Mouse (Mus musculus) frontal cortex, postnatal 25 days (tissue): Measurements from ENCODE around the gene Cyp3a57.
"Not testable (repeated sequence)": the region's sequence is repeated elsewhere in the genome, so short reads cannot be mapped to it uniquely, and the experiment has no call there.

Experiments
- DNase-seq, 2 experiments: peaks; one replicate each; pipeline ENCODE4 v3.0.0; 2022; ENCODE audit warnings: low spot score in 2 of 2

Gene Cyp3a57

GRCm38 (mm10) chr5:145344941-145345340 lies at the start of gene Cyp3a57:
Cyp3a57 (plus strand) TSS chr5:145345279.
- no peak for DNase-seq

- DNase-seq, result no peak
Measured at GRCm38 (mm10) chr5:145300469-145300868, 44.6 kb upstream of the Cyp3a57 start.

- not testable (repeated sequence) for DNase-seq
Measured at GRCm38 (mm10) chr5:145301796-145302195, 43.3 kb upstream of the Cyp3a57 start.

GRCm38 (mm10) chr5:145302424-145302823 lies 42.7 kb upstream of the Cyp3a57 start:
- no peak for DNase-seq

- not testable (repeated sequence) for DNase-seq
Measured at GRCm38 (mm10) chr5:145306953-145307352, 38.1 kb upstream of the Cyp3a57 start.

- DNase-seq, result not testable (repeated sequence)
Measured at GRCm38 (mm10) chr5:145307811-145308210, 37.3 kb upstream of the Cyp3a57 start.

- no peak for DNase-seq
Measured at GRCm38 (mm10) chr5:145313845-145314244, 31.2 kb upstream of the Cyp3a57 start.

- no peak for DNase-seq
Measured at GRCm38 (mm10) chr5:145317141-145317540, 27.9 kb upstream of the Cyp3a57 start.

GRCm38 (mm10) chr5:145338756-145339155 lies 6.3 kb upstream of the Cyp3a57 start:
- DNase-seq, result not testable (repeated sequence)

GRCm38 (mm10) chr5:145349697-145350096 lies 4.6 kb downstream of the Cyp3a57 start:
- no peak for DNase-seq

GRCm38 (mm10) chr5:145353081-145353480 lies 8.0 kb downstream of the Cyp3a57 start:
- DNase-seq, result no peak

GRCm38 (mm10) chr5:145415416-145415815 lies 70.3 kb downstream of the Cyp3a57 start:
- DNase-seq, result not testable (repeated sequence)

GRCm38 (mm10) chr5:145422287-145422686 lies 77.2 kb downstream of the Cyp3a57 start:
- no peak for DNase-seq

- no peak for DNase-seq
Measured at GRCm38 (mm10) chr5:145431004-145431403, 85.9 kb downstream of the Cyp3a57 start.

- DNase-seq, result no peak
Measured at GRCm38 (mm10) chr5:145433688-145434087, 88.6 kb downstream of the Cyp3a57 start.
